Mouse (Mus musculus): ENCODE results near the gene Tcap.
A peak's percentile ranks its signal among the peaks of the same experiment; 100 is the strongest.

Tcap gene

DNA sequence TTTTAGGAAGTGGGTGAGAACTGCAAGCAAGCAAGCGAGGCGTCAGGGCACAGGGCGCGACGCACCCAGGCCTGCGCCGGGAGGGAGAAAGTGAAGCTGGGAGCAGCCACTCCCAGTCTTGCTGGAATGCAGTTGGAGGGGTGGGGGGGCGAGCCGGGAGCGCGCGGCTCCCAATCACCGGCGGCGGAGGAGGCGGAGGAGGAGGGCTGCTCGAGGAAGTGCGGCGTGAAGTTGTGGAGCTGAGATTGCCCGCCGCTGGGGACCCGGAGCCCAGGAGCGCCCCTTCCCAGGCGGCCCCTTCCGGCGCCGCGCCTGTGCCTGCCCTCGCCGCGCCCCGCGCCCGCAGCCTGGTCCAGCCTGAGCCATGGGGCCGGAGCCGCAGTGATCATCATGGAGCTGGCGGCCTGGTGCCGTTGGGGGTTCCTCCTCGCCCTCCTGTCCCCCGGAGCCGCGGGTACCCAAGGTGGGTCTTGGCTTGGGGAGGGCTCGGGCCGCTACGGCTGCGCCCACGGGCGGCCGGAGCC lies 28.7 kb downstream of the Tcap start, which contains the start of gene Erbb2:
Gene Erbb2 (plus strand): TSS at position 198 of the 524 bp plus-strand sequence.
- DNase-seq (ENCODE audit: extremely low spot score, low spot score) = peak; percentile 85

DNA sequence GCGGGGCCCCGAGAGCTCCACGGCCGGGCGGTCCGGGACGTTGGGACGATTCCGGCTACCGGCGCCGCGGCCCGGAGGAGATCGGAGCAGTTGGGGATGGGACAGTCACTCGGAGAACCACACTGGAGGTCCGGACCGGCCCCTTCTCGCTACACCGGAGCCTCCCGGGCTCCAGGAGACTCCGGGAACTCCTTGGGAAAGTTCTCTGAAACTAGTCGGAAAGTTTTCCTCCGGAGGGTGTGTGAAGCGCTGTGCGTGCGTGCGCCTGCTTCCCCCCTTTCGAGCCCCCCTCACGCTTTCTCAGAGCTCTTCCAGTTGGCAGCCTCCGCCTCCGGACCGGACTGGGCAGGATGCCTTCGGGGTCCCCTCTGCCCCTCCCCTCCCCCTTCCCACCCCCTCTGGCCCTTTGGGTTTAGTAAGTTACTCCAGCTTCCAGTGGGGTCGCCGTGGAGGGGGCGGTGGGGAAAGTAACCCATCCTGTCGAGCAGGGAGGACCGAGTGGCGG lies 29.2 kb downstream of the Tcap start:
- DNase-seq (ENCODE audit: extremely low spot score, low spot score) = peak; percentile 75

DNA sequence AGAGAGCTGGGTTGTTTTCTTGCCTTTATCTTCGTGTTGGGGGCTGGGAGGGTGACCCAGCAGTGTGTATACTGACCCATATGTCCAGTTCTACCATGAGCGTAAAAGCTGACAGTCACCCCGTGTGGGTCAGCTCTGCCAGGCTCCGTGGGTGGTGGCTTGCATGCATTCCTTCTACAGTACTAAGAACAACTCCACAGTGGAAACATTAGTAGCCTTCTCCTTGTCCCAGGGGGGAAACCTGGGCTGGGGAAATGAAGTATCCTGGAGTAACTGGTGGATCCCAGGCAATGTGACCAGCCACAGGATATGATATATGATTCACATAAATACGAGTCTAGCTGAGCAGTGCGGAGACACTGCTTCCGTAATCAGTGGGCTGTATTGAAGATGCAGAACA lies 30.1 kb downstream of the Tcap start:
- no peak for DNase-seq (ENCODE audit: extremely low spot score, low spot score)

DNA sequence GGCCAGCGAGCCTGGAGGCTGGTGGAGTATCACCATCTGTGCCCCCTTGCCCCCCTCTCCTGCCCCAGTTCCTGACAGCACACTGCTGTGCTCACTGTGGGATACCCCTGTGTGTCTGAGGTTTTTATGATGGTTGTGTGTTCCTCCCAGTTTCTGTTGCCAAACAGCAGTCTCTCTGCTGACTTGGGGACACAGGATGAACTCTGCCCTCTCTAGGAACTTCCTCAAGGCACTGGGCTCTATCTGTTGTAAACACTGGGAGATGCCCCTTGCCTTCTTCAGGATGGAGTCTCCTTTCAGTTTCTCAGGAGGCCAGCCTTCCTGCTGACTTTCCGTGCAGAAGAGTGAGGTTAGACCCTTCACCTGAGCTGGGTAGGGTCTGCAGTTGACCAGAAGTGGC lies 30.6 kb downstream of the Tcap start:
- DNase-seq (ENCODE audit: extremely low spot score, low spot score) = no peak

DNA sequence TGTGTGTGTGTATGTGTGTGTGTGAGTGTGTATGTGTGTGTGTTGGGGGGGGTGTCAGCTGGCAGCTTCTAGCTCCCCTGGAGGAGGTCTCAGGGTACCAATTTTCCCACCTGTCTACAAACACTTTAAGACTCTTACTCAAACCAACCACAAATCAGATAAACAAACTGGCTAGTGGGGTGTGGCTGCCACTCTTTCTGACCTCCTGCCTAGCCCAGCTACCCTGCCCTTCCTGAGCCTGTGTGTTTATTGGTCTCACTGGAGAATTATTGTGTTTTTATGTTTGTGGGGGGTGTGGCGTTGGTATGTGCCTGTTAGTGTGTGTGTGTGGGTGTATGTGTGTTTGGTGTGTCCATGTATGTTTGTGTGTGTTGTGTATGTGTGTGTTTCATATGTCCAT lies 33.5 kb downstream of the Tcap start:
- DNase-seq (ENCODE audit: extremely low spot score, low spot score) = no peak

DNA sequence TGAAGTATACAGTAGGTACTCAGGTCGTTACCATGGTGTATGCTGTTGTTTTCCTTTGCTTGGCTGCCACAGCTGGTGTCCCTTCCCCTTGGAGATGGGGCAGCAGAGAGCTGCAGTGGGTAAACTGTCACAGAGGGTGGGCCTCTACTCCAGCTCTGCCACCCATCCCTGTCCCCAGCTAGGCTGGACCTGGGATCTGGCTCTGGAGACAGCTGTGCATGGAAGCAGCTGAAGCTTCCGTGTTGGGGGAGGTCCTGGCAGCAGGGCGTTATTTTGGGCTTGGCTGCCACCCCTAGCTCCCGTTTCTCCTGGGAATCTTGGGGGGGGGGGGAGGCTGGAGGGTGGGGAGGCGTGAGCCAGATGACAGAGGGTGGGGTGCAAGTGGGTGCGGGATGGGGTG lies 34.7 kb downstream of the Tcap start:
- no peak for DNase-seq (ENCODE audit: extremely low spot score, low spot score)

DNA sequence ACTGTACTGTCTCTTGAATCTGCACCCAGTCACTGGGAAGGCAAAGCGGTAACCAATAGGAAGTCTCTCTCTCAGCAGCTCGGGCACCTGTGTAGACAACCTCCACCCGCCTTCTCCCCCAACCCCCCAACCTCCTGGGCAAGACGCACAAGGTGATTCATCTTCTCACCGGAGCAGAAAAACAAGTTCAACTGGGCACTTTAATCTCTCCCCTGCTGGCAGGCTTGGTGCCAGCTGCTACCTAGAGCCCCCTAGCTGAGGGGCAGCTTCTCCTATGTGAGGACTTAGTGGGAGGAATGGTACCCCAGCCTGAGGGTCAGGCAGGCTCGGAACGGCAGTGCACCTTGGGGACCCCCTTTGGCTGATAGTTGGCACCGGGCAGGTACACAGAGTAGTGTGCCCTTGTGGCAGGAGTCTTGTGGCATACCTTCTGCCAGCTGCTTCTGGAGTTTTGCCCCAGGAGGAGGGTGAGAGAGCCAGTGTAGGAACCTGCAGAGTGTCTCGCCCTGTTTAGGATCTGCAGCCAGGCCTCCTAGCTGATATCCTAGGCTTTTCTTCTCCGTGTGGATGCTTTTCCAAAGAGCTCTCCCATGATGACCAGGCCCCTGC lies 35.4 kb downstream of the Tcap start:
- no peak for DNase-seq (ENCODE audit: extremely low spot score, low spot score)

DNA sequence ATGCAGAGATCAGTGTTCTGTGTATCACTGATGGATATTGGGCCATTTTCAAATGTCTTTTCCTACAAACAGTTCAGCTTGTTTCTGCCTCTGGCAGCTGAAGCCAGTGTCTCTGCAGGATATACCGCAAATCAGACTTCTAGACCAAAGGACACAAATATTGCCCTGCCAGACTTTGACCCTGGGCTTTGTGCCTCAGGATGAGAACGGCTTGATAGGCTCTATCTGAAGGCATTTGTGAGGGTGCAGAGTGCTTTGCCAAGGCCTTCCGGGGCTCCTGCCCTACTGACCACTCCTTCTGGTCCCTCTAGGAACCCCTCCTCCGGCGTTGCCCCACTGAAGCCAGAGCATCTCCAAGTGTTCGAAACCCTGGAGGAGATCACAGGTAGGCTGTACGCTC lies 43.0 kb downstream of the Tcap start:
- DNase-seq (ENCODE audit: extremely low spot score, low spot score) = no peak

DNA sequence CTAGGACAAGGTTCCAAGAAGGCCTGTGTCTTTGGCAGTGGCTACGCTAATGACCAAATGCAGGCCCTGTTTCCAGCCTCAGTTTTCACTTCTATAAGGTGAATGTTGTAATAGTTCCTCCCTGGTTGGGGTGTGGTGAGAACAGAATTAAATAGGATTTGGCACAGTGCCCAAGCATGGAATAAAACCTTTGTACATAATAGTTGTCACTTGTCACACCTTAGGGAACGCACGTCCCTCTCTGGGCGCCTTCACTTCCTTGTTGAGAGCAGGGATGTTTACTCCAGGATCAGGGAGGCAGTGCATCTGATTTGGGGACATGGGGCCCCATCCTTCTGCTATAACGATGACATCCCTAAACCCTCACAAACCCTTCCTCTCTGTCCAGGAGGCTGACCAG lies 44.8 kb downstream of the Tcap start:
- no peak for DNase-seq (ENCODE audit: extremely low spot score, low spot score)

DNA sequence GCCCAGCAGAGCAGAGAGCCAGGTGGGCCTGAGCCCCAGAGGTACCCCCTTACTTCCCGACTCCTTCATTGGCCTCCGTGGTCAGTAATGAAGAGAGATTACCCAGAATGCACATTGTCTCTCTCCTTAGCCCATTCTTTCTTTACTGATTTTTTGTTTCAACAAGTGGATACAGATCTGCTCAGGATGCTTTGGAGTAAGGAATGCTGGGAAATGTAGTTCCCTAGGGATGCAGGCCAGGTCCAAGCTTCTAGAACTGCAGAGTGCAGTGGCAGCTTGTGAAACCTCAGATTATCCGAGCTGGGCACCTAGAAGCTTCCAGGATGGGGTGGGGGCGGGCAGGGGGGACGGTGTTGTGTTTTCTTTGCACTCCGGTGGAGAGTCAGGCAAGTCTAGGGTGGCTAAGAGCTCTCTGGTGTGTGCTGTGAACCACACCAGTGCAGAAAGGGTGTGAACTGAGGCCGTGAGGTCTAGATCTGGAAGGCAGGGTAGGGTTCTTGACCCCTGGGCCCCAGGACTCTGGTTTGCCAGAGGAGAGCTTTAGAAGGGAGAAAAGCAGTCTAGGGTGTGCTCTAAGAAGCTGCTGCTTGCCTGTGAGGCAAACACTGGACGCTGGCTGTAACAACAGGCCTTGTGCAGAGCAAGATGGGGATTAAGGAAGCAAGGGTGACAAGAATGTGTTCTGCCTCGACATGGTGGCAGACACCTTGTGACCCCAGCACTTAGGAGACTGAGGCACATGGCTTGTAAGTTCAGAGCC lies 48.3 kb downstream of the Tcap start:
- no peak for DNase-seq (ENCODE audit: extremely low spot score, low spot score)

All from neural tube, embryonic 10.5 days (tissue).